Mouse (Mus musculus): ENCODE measurements at regions not wholly inside any gene's neighbourhood (a gene's known extent, or its start where the extent isn't known, plus 50 kb on each side); places are given as distances from the start of the nearest gene placed in this dataset.

DNA sequence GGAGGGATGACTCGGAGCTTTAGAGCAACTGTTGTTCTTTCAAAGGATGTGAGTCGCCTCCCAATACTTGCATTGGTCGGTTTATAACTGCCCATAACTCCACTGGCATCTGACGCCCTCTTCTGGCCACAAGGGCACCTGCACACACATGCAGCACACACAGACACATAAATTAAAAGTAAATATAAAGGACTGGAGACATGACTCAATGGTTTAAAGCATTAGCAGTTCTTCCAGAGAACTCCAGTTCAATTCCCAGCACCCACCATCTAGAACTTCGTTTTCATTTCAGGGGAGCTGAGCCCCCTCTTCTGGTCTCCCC lies 281.5 kb upstream of the Runx1 start:
- no peak for DNase-seq (ENCODE audit: low read depth, low spot score)
- 64% methylated on average over 5 of the region's 5 CpGs for WGBS

- DNase-seq (ENCODE audit: low read depth, low spot score) = no peak
- WGBS = 42% methylated on average over 13 of the region's 13 CpGs
These were observed 281.0 kb upstream of the Runx1 start for GRCm38 (mm10) chr16:93106811-93107523.

- DNase-seq (ENCODE audit: low read depth, low spot score) = no peak
- 31% methylated on average over 3 of the region's 3 CpGs for WGBS
These were observed 276.2 kb upstream of the Runx1 start for GRCm38 (mm10) chr16:93102174-93102573.

DNA sequence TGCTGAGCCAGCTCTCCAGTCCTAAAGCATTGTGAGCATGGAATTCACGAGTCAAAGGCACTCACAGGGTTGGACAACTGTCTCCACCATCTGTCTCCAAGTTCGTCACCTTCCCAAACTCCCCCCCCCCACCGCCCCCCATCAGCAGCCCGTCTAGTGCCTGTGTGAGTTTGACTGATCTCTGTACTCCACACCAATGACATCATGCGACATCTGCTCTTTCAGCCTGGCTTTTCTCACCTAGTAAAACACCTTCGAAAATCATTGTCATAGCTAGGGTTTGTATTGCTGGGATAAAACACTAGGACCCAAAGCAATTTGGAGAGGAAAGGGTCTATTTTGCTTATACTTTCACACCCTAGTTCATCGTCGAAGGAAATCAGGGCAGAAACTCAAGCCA lies 272.1 kb upstream of the Runx1 start:
- 83% methylated on average over 8 of the region's 8 CpGs for WGBS
- no peak for DNase-seq (ENCODE audit: low read depth, low spot score)

DNA sequence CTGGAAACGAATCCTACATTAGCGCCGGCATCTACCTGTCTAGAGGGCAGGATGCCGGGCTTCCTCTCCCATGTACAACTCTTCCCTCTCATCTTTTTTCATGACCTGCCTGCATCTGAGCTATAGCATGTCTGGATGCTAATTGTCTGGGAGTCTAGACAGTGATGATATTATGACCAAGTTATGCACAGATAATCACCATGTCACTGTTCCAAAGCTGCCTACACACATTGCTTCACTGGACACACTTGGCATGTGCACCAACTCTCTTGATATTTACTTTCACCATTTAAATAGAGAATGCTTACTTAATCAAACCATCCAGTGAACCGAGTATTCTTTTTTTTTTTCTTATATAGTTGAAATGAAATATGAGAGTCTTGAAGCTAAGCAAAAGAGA lies 270.2 kb upstream of the Runx1 start:
- 81% methylated on average over 5 of the region's 5 CpGs for WGBS
- DNase-seq (ENCODE audit: low read depth, low spot score) = no peak

DNA sequence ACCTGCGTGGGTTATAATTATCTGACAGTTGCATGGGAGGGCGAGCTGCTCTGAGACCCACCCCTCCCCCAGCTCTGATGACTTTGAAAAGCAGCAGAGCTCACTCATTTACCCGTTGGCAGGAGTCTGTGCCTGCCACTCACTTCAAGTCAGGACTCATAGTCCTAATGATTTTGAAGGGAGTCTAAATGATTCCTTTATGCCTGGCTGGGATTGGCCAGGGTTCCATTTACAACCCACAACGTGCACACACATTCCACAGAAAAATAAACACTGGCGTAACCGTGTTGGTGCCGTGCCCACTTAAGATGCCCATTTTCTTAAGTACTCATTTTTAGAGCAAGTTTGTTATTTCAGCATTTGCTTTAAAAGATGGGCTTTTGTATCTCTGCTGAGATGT lies 266.8 kb upstream of the Runx1 start:
- no peak for DNase-seq (ENCODE audit: low read depth, low spot score)
- 13% methylated on average over 7 of the region's 7 CpGs for WGBS

- no peak for DNase-seq (ENCODE audit: low read depth, low spot score)
- WGBS = 84% methylated on average over 10 of the region's 10 CpGs
These were observed 259.4 kb upstream of the Runx1 start for GRCm38 (mm10) chr16:93085227-93085883.

DNA sequence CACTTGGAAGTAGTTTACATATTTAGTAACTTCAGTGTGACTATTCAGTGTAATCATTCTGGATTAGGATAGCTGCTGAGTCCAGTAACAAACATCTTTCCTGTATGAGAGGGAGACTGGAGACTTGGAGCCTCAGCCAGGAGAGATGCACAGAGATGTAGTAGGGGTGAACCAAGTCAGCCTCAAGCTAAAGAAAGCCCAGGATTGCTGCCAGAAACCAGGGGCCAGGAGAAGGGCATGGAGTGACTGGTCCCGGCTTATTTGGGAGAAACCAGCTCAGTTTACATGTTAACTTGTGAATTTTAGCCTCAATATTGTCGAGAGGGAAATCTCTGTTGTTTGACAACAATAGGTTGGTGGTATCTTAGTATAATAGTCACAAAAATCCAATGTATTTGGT lies 257.8 kb upstream of the Runx1 start:
- WGBS = 79% methylated on average over 2 of the region's 2 CpGs
- DNase-seq (ENCODE audit: low read depth, low spot score) = no peak

GRCm38 (mm10) chr16:93083142-93083541 lies 257.2 kb upstream of the Runx1 start:
- WGBS = 42% methylated on average over 1 of the region's 1 CpGs
- DNase-seq (ENCODE audit: low read depth, low spot score) = no peak

DNA sequence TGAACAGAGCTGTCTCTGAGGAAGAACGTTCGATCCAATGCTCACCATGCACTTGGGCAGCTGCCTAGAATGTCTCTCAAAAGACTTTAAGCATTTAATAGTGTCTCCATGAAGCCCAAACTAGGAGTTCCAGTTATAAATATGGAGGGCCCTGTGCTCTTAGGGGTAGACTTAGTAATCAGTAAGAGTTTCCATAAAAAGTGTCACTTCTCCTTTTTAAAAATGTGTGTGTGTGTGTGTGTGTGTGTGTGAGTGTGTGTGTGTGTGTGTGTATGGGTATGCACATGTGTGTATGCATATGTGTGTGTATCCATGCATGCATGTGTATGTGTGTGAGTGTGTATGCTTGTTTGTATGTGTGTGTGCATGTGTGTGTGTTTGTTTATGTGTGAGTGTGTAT lies 255.6 kb upstream of the Runx1 start:
- 78% methylated on average over 2 of the region's 2 CpGs for WGBS

GRCm38 (mm10) chr16:93079660-93080390 lies 253.9 kb upstream of the Runx1 start:
- no peak for DNase-seq (ENCODE audit: low read depth, low spot score)
- WGBS = 49% methylated on average over 17 of the region's 17 CpGs

More for the DNA sequence above, 255.6 kb upstream of the Runx1 start:
- no peak for DNase-seq (ENCODE audit: low read depth, low spot score)

DNA sequence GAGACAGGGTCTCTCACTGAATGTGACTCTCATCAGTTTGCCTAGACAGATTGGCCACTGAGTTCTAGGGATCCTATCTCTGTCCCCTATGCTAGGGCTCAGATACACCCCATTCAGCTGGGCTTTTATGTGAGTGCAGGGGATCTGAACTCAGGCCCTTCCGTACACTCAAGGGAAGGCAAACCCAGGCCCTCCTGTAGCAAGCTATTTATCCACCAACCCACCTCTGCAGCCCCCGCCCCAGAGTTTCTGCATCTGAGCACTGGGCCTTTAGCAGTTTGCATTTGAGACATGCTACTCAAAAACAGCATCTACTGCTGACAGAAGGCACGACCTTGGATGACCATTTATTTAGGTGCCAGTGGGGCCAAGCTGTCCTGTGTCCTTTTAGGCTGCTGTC lies 253.0 kb upstream of the Runx1 start:
- no peak for DNase-seq (ENCODE audit: low read depth, low spot score)
- WGBS = 79% methylated on average over 3 of the region's 3 CpGs

DNA sequence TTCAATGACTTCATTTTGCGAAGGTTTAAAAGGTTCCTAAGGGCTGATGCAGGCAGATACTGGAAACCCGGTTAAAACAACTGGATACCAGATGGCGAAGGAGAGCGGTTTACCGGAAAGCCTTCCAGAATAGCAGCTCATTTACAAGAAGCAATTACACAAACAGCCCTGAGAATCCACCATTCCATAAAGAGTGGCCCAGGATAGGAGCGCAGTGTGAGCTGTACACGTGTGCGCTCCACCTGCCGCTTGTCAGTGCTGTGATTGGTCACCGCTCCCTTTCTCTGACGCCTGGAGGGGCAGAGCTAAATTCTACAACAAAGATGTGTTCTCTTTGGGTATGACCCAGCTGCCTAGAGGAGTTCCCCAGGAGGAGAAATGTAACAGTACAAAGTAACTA lies 249.5 kb upstream of the Runx1 start:
- no peak for DNase-seq (ENCODE audit: low read depth, low spot score)
- 86% methylated on average over 11 of the region's 11 CpGs for WGBS

GRCm38 (mm10) chr16:93072156-93072555 lies 246.2 kb upstream of the Runx1 start:
- DNase-seq (ENCODE audit: low read depth, low spot score) = no peak
- 62% methylated on average over 6 of the region's 6 CpGs for WGBS

DNA sequence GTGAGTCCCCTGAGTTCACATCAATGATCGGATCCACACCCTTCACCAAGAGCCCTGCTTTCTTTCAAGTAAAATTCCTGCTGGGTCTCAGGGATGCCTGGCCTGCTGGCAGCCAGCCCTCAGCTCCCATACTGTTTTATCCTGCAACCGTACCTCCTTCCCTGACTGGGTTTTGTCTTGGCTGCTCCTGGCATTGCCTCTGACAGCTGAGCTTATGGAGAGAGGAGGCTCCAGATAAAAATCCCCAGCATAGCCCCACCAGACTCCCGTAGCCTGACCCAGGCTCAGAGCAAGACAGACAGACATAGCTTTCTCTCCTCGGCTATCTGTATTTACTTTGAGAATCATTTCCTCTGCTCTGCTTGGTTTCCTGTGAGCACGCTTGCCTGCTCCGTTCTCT lies 245.8 kb upstream of the Runx1 start:
- WGBS = 59% methylated on average over 6 of the region's 6 CpGs
- DNase-seq (ENCODE audit: low read depth, low spot score) = no peak

DNA sequence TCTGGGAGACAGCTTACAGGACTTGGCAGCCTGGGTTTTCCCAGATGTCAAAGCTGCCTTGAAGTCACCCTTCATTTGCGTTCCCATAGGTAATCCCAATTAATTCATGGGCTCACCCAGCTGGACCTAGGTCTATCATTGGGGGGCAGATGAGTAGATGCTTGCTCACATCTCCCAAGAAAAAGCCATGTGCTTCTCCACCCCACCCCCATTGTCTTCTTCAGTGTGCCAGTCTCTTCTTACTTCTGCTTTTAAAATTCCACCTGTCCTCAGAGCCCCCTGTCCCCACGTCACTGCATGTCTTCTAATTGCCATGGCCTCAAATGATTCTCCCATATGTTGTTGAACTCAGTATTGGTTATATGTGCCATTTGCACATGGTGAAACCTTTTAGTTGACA lies 240.9 kb upstream of the Runx1 start:
- 94% methylated on average over 2 of the region's 2 CpGs for WGBS
- no peak for DNase-seq (ENCODE audit: low read depth, low spot score)

DNA sequence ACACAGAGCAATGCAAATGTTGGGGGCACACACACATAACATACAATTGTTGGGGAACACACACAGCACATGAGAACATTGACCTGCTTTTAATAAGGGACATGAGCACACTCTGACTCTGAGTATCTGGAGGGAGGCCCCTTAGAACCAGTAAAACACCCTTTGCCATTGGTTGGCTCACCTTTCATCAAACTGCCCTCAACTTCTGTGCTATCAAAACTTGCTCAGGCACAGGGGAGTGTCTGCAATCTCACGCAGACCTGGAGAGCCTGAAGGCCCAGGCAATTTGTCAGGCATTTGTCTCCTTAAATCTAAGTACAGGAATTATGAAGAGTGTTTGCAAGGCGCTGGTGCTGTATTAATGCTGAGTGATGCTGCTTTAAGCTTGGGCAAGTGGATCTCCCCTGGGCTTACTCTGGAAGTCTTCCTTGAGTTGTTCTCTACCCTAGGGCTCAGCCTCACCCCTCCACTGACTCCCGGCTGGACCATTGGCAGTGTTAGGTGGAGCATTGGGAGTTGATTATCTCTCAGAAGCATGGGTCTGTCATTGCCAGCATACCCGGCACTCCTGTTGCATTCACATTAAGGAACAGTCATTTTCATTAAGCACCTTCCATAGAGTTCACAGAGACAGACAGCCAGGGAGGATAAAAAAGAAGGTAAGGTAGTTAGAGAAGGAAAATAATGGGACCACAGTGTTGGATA lies 235.7 kb upstream of the Runx1 start:
- WGBS = 77% methylated on average over 4 of the region's 4 CpGs
- no peak for DNase-seq (ENCODE audit: low read depth, low spot score)

GRCm38 (mm10) chr16:93056295-93056694 lies 230.3 kb upstream of the Runx1 start:
- no peak for DNase-seq (ENCODE audit: low read depth, low spot score)
- 81% methylated on average over 3 of the region's 3 CpGs for WGBS

DNA sequence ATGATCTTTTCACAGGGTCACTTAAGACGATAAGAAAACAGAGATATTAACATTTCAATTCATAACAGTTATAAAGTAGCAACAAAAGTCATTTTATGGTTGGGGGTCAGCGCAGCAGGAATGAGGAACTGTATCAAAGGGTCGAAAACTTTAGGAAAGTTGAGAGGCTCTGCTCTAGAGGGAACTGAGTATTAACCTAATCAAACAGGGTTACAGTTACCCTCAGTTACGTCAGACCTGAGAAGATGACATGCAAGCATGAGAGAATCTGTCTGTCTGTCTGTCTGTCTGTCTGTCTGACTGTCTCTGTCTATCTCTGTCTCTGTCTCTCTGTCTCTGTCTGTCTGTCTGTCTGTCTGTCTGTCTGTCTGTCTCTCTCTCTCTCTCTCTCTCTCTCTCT lies 229.6 kb upstream of the Runx1 start:
- no peak for DNase-seq (ENCODE audit: low read depth, low spot score)
- WGBS = 71% methylated on average over 4 of the region's 4 CpGs

- WGBS = 80% methylated on average over 6 of the region's 6 CpGs
- DNase-seq (ENCODE audit: low read depth, low spot score) = no peak
These were observed 225.3 kb upstream of the Runx1 start for GRCm38 (mm10) chr16:93051233-93051632.
